Mouse (Mus musculus) thymus, postnatal 10 days (tissue): Measurements from ENCODE around the gene Oxld1.

Source experiments
- DNase-seq, 2 experiments: peaks; one replicate each; pipeline ENCODE4 v3.0.0; 2021; ENCODE audit warnings: low spot score in 2 of 2

Oxld1 gene

DNA sequence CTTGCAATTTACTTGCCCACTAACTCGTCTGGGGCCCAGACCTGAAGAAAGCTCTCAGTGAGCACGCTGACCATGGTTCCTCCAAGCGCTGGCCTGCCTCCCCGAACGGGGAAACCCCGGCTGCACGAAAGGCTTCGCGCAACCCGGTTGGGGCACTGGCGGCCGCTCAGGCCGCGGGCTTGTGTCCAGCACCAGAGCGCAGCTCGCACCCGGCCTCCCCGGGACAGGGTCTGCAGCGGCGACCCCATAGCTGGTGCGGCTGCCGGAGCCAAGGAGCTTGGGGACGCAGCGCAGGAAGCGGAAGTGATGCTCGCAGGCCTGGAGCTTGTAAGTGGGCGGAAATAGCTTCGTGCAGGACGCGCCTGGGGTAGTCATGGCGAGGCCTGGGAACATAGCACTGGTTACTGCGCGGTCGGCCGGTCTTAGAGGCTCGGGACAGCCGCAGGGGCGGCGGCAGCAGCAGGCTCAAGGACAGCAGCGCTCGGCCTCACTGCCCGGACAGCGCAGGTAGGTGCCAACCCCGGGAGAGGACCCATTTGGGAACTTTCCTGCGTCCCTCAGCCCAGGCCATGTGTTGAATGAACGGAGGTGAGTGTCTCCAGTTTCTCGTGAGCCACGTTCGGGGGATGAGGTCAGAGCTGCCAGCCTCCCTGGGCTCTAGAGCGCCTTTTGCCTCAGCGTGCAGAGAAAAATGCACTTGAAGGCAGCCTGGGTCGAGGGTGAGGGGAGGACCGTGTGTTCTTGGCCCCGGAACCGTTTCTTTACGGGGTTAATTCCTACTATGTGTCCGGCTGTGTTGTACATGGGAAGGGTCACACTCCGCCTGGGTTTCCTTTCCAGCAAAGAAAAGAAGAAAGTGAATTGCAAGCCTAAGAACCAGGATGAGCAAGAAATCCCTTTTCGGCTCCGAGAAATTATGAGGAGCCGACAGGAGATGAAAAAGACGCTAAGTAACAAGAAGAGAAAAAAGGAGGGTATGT lies at the start of gene Oxld1, which contains the start of gene Ccdc137:
Gene Oxld1 (minus strand): TSS at position 297 of the 980 bp plus-strand sequence.
Gene Ccdc137 (plus strand): TSS at position 344 of the 980 bp plus-strand sequence.
- DNase-seq = peak; percentile 59 to 71

DNA sequence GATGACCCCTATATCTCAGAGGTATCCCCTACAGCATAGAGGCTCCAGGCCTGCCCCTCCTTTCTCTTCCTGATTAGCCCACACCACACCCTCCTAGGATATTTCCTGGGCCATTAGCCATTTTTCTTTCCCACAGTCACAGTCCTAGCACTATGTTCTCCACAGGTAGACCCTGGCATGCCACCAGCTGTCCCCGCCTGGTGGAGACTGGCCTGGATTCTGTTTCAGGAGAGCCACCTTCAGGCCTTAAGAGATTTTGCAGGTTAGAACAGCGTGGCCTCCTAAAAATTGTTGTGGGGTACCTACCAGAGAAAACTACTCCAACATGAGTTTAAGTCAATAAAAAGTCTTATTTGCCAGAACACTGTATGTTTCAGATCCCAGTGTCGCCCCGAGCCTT lies 49.0 kb upstream of the Oxld1 start:
- no peak for DNase-seq

DNA sequence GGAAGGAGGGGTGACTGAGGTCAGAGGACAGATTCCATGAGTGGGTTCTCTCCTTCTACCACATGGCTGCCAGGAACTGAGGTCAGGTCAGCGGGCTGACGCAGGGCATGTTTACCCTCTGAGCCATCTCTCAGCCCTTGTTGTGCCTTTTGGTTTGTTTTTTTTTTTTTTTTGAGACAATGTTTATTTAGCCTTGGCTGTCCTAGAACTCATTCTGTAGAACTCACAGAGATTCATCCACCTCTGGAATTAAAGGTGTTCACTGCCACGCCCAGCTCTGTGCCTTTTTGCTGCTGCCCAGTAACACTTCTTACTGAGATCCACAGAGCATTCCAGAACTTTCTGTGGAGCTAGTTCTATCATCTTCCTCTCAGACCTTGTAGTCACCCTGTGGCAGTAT lies 47.8 kb upstream of the Oxld1 start:
- no peak for DNase-seq

DNA sequence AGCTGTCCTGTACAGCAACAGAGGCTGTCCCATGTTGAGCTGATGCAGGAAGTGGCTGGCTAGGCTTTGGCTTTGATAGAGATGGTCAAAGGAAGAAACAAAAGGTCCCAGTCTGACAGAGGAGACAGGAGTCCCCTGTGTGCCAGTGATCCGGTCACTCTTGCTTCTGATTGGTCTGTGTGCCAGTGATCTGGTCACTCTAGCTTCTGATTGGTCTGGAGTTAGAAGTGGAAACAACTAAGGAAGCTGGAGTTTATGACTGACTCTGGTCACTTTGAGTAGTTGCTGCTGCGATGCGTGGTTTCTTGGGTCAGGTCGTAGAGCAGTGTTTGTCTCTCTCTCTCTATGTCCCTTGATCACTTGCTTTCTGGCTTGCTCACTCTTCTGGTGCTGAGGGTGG lies 43.8 kb upstream of the Oxld1 start:
- DNase-seq = no peak

DNA sequence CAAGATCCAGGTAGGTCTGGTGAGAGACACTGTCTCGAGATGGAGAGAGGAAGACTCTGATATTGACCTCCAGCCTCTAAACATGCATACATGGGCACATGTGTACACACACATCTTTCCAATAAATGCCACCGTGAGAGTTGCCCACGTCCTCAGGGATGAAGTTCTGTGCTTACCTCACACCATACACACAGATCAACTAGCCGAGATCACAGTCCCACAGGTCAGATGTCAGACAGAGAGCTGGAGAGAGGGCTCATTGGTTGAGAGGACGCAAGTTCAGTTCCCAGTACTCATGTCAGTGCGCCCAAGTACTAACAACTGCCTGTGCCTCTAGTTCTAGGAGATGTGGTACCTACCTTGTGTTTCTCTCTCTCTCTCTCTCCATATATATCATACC lies 43.1 kb upstream of the Oxld1 start:
- no peak for DNase-seq

DNA sequence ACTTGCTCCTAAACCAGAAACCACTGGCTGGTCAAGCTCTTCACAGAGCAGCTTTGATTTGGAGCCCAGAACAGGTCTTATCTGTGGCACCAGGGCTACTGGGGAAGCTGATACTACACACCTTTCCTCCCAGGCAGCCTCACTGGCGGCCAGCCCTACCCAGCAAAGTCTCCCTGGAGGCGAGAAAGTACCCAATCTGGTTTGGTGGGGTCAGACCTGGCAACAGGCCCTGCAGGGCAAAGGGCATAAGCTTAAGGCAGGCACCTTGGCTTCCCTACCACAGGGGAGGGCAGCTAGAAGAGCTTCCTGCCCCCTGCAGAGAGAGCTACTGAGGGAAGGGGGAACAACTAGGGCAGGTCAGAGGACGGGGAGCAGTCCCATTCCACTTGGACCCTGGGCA lies 42.5 kb upstream of the Oxld1 start:
- DNase-seq = no peak

DNA sequence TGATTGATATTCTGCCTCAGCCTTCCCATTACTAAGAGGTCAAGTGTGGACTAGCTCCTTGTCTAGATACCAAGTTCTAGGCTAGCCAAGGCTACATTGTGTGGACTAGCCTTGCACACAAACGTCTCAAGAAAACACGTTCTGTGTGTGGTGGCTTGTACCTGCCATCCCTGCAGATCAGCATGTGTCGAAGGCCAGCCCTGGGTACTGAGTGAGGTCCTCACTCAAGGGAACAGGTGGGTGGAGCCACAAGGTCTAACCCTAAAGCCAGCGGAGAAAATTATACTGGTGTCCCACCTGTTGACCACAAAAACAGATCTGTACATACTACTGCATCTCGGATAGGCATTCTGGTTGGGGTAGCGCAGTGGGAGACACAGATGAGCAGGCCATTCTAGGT lies 42.0 kb upstream of the Oxld1 start:
- DNase-seq = no peak

DNA sequence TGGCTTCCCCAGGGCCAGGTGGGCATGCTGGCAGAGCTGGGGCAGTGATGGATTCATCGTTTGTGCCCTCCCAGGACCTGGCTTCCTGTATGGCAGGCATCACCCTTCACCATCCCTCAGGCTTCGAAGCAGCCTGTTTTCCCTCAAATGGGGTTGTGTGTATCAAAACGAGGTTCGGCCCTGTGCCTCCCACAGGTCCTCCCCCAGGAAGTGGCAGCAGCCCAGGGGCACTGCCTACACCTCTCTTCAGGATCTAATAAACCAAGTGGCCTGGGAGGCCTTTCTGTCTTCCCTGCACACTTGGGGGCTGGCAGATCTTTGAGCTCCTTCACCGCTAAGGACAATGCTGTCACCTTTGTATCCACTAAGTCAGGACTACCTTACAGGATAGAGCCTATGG lies 41.0 kb upstream of the Oxld1 start:
- DNase-seq = no peak

DNA sequence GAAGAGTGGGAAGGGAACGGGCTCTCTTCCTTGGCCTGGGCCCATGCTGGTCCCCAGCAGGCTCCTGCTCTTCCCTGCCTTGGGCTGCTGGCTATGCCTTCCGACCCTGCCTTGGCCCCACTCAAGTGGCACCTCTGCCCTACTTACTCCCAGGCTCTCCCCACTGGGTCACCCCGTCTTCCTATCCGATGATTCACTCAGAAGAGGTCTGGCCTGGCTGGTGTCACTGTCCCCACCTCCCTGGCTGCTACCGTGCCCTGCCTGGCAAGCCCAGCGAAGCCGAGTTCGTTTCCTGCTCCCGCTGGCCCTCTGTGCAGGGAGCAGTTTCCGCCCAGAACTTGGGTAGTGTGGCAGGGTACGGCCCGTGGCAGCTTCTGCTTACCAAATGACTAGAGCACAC lies 40.4 kb upstream of the Oxld1 start:
- DNase-seq = no peak

DNA sequence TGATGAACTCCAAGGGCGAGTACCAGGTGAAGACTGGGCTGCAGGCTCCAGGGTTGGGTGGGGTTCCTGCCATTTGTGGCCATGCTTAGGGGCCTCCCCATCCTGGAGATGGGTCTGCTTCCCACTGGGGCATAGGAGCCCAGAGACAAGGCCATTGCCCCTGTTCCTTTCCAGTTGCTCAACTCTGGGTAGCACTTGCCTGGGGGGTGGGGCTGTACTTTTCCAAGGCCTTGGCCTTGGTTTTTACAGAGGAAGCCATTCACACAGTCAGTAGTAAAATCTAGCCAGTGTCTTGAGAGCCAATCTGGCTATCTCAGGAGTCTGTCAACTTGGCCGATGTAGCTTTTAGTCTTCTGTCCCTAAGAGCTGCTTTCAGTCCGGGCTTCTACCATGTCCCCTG lies 39.6 kb upstream of the Oxld1 start:
- DNase-seq = no peak

DNA sequence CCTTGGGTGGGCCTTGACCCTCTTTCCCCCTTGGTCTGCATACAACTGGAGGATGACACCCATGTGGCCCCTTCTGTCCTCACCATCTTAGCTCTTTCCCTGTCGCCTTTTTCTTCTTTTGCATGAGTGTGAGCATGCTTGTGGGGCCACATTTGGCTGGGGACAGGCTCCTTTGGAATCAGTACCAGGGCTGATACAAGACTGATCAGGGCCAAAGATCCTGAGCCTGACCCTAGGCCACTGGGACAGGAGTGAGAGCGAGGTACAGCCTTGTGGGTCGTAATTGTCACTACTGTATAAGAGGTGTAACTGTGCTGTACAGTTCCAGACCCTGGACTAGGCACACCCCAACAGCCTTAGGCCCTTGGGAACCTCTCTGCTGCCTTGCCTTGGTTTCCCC lies 36.0 kb upstream of the Oxld1 start:
- DNase-seq = no peak

DNA sequence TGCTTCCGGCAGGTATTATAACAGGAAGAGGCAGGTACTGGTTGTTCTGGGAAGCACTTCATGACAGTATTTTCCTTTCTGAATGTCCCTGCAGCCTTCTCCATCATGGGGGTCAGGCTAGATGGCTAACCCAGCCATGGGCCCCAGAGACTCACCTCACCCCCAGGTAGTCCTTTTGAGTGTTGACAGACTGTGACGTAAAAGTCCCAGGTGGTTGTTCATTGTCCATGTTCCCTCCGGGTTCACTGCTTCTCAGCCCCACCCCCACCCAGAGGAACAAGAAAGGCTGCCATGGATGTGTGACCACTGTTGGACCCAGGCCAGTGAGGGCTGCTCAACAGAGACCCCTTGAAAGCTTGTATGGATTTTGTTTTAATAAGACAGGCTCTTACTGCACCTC lies 35.5 kb upstream of the Oxld1 start:
- DNase-seq = no peak

DNA sequence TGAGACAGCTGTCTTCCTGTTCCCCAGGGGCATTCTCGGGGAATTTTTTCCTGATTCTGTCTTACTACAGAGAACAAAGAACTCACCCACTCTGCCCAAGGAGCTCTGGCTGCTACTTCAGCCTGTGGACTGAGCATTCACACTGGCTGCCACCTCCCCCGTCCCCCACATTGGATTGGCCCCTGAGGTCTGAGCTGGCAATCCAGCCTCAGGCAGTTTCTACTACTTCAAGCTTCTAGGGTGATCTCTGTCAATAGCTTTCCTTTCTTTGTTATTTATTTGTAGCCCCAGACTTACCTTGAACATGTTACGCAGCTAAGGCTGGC lies 35.0 kb upstream of the Oxld1 start:
- no peak for DNase-seq

DNA sequence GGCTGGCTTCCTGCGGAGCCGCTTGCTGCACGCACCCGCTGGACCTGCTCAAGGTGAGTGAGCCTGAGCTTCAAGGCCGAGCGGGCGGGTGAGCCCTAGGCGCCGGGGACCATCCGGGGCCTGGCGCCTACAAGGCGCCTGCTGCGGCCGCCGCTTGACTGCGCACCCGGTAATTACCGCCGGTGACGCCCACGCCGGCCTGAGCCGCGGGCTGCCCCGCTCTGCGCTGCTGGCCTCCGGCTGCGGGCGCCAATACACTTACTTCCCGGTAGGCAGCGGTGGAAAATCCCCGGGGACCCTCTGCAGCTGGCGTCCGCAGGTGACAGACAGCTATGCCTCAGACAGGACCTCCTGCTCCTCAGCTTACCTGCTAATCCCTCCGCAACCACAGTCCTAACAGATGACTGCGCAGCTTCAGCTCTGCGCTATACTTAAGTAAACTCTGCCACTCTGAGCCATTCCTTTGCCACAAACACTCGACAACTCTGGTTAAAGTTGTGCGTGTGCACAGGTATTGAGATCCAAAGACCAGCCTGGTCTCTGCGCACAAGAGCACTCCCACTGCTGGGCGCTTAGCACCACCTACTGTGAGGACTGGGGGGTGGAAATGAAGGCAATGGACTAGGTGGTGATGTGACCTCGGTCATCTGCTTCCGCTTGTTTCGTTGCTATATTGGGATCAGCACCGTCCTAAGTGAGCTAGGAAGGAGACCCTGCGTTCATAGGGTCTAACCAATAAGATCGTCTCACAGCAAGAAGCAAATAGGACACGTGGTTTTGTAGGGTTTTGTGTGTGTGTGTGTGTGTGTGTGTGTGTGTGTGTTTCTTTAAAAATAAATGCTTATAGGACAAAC lies 34.4 kb upstream of the Oxld1 start:
- DNase-seq = no peak

DNA sequence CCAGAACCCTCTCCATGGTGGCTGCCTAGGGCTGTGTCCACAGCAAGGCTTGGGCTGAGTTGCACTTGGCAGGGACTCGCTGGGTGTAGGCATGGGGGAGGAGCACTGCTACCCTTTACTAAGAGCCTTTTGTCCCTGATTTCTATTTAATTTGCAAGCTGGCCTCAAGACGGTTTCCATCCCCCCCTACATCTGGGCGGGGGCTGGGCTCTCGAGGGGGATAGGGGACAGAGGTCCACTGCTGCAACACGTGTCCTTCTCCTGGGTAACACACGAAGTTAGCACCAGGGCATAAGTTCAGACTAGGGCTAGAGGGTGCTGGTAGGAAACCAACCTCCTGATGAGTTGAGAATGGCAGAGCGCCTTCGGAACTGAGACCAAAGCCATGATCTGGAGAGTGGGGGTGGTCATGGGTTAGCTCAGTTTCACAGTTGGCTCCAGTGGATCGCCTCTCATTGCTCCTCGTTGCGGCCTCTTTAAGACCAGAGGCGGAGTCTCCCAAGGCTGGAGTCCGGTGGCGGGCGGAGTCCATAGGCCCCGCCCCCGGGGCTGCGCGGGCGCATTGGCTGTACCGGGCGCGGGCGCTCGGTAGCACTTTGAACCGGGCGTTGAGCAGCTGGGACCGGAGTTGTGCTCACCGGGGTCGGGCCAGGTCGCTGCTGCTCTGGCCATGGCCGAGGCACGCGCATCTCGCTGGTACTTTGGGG lies 33.6 kb upstream of the Oxld1 start, which contains the start of gene Slc25a10:
Gene Slc25a10 (plus strand): TSS at position 524 of the 707 bp plus-strand sequence.
- peak; percentile 58 to 66 for DNase-seq

DNA sequence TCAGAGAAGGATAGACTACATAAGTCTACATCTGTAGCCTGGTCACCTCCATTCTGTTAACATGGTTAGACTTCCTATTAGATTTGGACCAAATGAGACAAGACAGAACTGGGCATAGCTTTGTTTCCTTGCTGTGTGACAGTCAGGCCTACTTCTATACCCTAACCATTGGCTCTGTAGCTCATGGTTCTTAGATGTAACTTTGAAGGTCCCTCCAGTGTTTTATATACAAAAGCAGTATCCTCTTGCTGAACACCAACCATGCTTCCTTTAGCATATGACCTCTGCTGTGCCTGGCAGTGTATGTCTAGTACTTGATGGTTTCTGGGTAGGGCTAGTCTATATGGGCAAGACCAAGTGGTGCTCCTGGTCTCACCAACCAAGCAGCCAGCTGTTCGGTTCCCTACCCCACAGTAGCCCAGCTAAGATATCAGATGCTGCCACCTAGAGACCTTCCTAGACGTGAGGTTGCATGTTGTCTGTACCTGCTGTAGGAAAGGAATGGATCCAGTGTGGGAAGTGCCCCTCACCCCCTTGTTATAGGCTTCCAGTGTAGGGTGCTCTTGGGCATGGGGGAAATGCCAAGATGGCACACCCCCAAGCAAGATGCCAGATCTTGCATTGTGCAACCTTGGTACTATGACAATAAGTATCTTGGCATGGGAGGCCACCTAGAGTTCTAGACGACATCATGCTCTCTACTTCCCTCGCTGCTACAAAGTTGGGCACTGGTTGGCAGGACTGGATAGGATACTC lies 32.6 kb upstream of the Oxld1 start:
- DNase-seq = no peak

DNA sequence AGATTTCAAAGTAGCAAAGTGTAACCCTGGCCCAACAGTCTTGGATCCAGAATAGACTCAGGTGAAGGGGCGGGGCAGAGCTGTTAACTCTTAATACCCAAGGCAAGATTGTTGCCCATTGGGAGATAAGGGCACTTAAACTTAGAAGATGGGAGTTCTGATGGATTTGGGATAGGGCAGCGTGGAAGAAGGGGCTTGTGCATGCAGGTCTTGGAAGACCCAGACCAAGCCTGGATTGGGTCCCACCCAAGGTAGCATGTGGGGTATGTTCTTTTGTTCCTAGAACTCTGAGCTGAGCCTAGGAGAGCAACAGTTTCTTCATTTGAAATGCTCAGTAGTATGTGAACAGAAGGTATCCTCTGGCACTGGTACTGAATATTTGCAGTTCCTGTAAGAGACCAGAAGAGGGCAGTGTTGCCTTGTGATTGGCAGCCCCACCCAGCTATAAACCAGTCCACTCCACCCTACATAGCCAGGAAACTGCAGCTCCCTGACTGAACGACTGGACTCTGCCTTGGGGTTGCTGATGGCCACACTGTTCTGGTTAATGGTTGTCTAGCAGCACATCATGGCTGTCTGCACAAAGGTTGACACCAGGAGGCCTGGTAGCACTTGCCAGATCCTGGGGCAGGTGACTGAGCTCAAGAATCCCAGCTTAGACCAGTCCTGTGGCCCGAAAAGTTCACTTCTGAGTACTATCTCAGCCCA lies 31.3 kb upstream of the Oxld1 start:
- peak; percentile 54 to 82 for DNase-seq

DNA sequence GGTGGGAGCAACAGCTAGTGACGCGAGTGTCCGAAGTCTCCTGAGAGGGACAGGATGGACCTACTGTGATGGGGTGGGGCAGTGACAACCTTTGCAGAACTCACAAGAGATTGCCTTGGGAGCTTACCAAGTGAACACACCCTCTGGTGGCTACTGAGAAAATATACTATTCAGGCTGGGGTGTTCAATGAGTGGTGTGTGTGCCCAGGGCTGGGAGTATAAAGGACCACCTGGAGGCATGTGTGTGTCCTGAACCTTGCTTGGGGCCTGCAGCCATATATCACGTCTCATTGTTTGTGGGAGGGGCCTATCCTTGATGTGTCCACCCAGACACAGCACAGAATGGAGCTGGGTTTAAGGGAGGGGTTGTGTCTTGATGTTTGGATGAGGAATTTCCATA lies 30.6 kb upstream of the Oxld1 start:
- DNase-seq = no peak

DNA sequence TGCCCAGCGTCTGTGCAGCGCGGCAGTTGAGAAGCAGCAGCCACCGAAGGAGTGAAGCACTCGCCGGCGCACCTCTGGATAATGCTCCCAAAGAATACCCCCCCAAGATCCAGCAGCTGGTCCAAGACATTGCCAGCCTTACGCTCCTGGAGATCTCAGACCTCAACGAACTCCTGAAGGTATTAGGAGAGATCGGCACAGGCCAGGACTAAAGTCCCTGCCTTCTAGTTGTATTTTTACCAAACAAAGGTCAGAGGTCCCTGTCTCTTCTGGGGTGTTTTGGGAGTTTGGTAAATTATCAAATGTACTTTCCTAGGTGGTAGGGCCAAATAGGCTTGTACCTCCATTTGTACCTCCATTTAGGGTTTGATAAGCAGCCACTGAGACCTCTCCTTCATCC lies 27.4 kb upstream of the Oxld1 start:
- no peak for DNase-seq

DNA sequence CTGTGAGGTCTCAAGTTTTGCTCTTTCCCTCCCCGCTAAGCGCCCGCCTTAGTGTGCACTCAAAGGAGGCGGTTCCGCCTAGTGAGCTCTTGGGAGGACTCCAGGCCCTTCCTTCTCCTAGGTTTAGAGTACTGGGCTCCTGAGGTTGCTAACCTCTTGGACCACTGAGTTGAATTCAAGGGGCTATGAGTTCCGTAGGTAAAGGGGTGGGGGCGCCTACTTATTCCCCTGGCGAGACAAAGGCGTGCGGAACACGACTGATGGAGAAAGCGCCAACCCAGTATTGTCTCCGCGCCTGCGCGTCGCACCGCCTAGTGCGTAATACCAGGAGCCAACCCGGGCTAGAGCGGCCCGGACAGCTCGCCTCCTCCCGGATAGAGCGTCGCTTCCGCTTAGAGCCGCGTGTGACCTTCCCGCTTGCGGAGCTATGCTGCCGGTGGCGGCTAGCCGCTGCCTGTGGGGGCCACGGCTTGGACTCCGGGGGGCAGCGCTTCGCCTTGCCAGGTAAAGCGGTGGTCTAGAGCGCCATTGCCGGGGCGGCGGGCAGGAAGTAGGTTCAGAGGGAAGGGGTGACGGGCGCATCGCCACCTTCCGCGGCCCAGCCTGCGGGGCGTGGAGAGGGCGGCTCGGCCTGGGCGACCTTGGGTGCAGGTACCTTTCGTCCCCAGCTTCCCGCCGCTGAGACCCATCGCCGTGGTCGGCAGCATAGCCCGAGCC lies 26.6 kb upstream of the Oxld1 start, which contains the start of gene Mrpl12:
Gene Mrpl12 (plus strand): TSS at position 349 of the 717 bp plus-strand sequence.
- DNase-seq = peak; percentile 80 to 83
